Mouse (Mus musculus): ENCODE results near the gene Otogl. TPM values are rescaled to one million over a fixed set of nuclear protein-coding genes. Genes with fewer than 3 reads are reported as not detected.

The Otogl gene
- 0.03 TPM in 2 replicates for polyA plus RNA-seq (2012; rRNA removed)

DNA sequence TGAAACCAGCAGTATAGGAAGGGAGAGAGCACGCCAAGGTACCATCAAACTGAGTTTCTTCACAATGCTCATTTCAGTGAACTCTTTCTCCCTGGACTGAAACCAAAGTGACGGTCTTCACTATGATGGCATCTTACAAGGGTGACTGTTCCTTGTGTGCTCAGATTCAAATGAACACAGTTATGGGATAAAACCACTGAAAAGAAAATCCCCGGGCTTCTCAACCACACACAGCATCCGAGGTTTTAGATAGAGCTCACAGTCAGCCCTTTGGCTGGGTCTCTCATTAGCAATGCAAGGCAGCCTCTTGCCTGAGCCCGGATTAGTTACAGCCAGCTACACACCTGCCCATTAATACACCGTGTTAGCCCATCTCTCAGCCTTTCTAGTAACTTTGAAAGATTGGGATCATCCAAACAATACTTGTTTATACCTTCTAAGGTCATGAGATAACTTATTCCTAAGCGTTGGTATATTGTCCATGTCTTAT, at the start of gene Otogl:
Gene Otogl (minus strand): TSS at position 51 of the 490 bp plus-strand sequence.

DNA sequence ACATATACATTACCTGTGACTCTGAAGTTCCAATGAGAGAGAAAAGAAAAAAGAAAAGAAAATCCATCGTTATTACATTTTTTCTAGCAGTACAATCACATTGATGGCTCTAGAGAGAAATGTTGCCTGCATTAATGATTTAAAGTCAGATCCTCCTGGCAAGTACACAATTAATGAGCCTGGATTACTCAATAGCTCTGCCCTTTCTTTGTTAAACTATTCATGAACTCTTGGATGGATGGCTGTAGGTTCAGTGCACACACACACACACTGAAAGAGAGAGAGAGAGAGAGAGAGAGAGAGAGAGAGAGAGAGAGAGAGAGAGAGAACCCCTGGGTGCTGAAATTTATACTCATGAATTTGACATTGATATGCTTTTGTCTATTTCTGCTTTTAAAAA, 192.1 kb downstream of the Otogl start, which contains the start of gene Ptprq:
Gene Ptprq (minus strand): TSS at position 246 of the 400 bp plus-strand sequence.

Other genes starting within 250 kb of the Otogl start
- not detected in 2 replicates for gene Ptprq, start 192.1 kb downstream of the Otogl start, polyA plus RNA-seq (2012; rRNA removed)

Measured in colon, adult 2 months (tissue).